Mouse (Mus musculus): ENCODE measurements around the gene Vash1. TPM values are rescaled to one million over a fixed set of nuclear protein-coding genes. Genes with fewer than 3 reads are reported as not detected.
A peak's percentile ranks its signal among the peaks of the same experiment; 100 is the strongest.

Vash1 gene
- 39.1 and 42.5 TPM in 2 replicates for polyA plus RNA-seq (2016; fragmentation: Nextera tagmentation; extraction: Ambion mirVana)

GRCm38 (mm10) chr12:86678591-86679545 is at the start of gene Vash1:
Gene Vash1 (plus strand): TSS chr12:86678700.
- peaks cover 15% of the 10 kb centered on the region for H3K36me3 ChIP-seq
- H3K4me3 ChIP-seq = peak within 1 kb of the TSS; percentile 94
- peak within 1 kb of the TSS; percentile 98 for H3K27ac ChIP-seq
- no peaks in the 10 kb centered on the region for H3K27me3 ChIP-seq (replicated peaks)
- H3K9me3 ChIP-seq = no peaks in the 10 kb centered on the region
- WGBS = under 1% methylated on average over 94 of the region's 94 CpGs
- peak within 1 kb of the TSS; percentile 98 for H3K9ac ChIP-seq
- peak within 1 kb of the TSS; percentile 88 for H3K4me2 ChIP-seq (replicated peaks)
- peaks cover 36% of the 10 kb centered on the region for H3K4me1 ChIP-seq
- peak; percentile 81 for ATAC-seq (ENCODE audit: low FRiP score, low read depth)

DNA sequence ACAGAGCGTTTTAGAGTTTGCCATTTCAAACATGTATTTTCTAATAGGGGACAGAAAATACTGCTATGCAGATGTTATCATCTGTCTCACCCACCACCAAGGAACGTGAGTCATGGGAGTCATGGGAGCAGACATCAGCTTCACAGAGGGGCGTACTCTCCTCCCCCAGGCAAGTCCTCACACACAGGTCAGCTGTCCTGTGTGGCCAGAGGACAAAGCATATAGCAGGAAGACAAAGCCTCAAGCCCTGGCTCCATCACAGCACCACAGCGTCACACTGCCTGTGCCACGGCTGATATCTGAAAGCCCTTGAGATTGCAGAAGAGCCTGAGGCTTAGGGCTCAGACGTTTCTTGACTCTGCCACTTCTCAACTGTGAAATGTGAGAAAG is 49.7 kb upstream of the Vash1 start:
- H3K4me1 ChIP-seq = no peaks in the 10 kb centered on the region
- H3K27me3 ChIP-seq (replicated peaks) = no peaks in the 10 kb centered on the region
- H3K9ac ChIP-seq = no peak overlapping the region
- no peaks in the 10 kb centered on the region for H3K36me3 ChIP-seq
- 75% methylated on average over 6 of the region's 6 CpGs for WGBS
- H3K4me3 ChIP-seq = no peak overlapping the region
- H3K4me2 ChIP-seq (replicated peaks) = no peak overlapping the region
- no peak overlapping the region for H3K27ac ChIP-seq
- no peak for ATAC-seq (ENCODE audit: low FRiP score, low read depth)
- H3K9me3 ChIP-seq = no peaks in the 10 kb centered on the region

GRCm38 (mm10) chr12:86641763-86642162 is 36.7 kb upstream of the Vash1 start:
- WGBS = 42% methylated on average over 8 of the region's 8 CpGs
- Histone ChIP-seq H3K36me3 (no peaks in the 10 kb centered on the region), H3K4me1 (peaks cover 23% of the 10 kb centered on the region), H3K4me3 (no peak overlapping the region), H3K27me3 (replicated peaks) (no peaks in the 10 kb centered on the region), H3K9me3 (no peaks in the 10 kb centered on the region), H3K4me2 (replicated peaks) (no peak overlapping the region), H3K9ac (no peak overlapping the region), H3K27ac (no peak overlapping the region)
- ATAC-seq (ENCODE audit: low FRiP score, low read depth) = no peak

- Histone ChIP-seq H3K27ac (peak overlapping the region; percentile 60; the same call in 1 of the 2 replicates), H3K9me3 (no peaks in the 10 kb centered on the region), H3K36me3 (no peaks in the 10 kb centered on the region), H3K4me2 (replicated peaks) (no peak overlapping the region; the same call in 1 of the 2 replicates), H3K9ac (no peak overlapping the region), H3K27me3 (replicated peaks) (no peaks in the 10 kb centered on the region), H3K4me3 (no peak overlapping the region), H3K4me1 (peaks cover 24% of the 10 kb centered on the region)
- peak; percentile 83 for ATAC-seq (ENCODE audit: low FRiP score, low read depth)
- 38% methylated on average over 17 of the region's 17 CpGs for WGBS
Measured at GRCm38 (mm10) chr12:86644512-86645273, 33.8 kb upstream of the Vash1 start.

- no peaks in the 10 kb centered on the region for H3K27me3 ChIP-seq (replicated peaks)
- no peaks in the 10 kb centered on the region for H3K36me3 ChIP-seq
- no peak for ATAC-seq (ENCODE audit: low FRiP score, low read depth)
- H3K27ac ChIP-seq = no peak overlapping the region
- H3K4me1 ChIP-seq = peaks cover 24% of the 10 kb centered on the region
- H3K9ac ChIP-seq = no peak overlapping the region
- no peak overlapping the region for H3K4me2 ChIP-seq (replicated peaks)
- 81% methylated on average over 5 of the region's 5 CpGs for WGBS
- H3K9me3 ChIP-seq = no peaks in the 10 kb centered on the region
- no peak overlapping the region for H3K4me3 ChIP-seq
Measured at GRCm38 (mm10) chr12:86645494-86645893, 33.0 kb upstream of the Vash1 start.

DNA sequence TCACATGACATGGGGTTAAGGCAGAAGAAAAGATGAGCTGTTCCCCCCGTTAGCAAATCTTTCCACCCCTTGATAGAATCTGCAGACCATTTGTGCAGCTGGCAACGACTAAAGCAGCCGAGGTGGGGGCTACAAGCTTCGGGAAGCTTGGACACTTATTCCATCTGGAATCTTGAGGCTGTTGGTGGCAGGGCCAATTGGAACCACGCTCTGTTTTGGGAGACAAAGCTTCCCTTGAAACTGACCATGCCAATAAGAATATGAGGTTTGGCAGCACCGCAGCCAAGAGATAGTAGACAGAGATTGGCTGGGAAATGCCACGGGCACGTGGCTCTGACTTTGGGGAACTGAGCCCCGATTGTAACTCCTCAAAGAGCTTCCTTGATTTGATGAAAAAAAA is 31.7 kb upstream of the Vash1 start:
- H3K27me3 ChIP-seq (replicated peaks) = no peaks in the 10 kb centered on the region
- no peaks in the 10 kb centered on the region for H3K9me3 ChIP-seq
- no peak for ATAC-seq (ENCODE audit: low FRiP score, low read depth)
- H3K4me1 ChIP-seq = peaks cover 24% of the 10 kb centered on the region
- no peak overlapping the region for H3K4me3 ChIP-seq
- 64% methylated on average over 9 of the region's 9 CpGs for WGBS
- H3K27ac ChIP-seq = no peak overlapping the region
- no peaks in the 10 kb centered on the region for H3K36me3 ChIP-seq
- H3K9ac ChIP-seq = no peak overlapping the region
- no peak overlapping the region for H3K4me2 ChIP-seq (replicated peaks)

DNA sequence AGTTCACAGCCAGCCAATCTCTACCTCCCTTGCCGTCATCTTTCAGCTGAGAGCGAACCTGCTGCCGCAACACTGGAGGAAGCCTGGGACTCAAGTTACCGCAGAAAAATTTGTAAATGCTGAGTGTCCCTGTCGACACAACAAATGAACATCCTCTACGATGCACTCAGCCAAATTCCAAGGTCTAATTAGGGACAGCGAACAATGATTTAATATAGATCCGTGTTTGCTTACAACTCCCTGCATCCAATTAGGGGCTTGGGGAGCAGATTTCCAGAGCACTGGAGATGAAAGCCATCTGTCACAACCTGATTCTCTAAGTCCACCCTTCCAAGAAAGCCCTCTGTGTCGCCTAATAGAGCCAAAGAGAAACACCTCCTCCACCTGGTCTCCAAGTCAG is 31.2 kb upstream of the Vash1 start:
- Histone ChIP-seq H3K9me3 (no peaks in the 10 kb centered on the region), H3K36me3 (no peaks in the 10 kb centered on the region), H3K4me1 (peaks cover 25% of the 10 kb centered on the region), H3K4me2 (replicated peaks) (no peak overlapping the region), H3K27ac (no peak overlapping the region), H3K4me3 (no peak overlapping the region), H3K9ac (no peak overlapping the region), H3K27me3 (replicated peaks) (no peaks in the 10 kb centered on the region)
- WGBS = 65% methylated on average over 9 of the region's 9 CpGs
- ATAC-seq (ENCODE audit: low FRiP score, low read depth) = no peak

DNA sequence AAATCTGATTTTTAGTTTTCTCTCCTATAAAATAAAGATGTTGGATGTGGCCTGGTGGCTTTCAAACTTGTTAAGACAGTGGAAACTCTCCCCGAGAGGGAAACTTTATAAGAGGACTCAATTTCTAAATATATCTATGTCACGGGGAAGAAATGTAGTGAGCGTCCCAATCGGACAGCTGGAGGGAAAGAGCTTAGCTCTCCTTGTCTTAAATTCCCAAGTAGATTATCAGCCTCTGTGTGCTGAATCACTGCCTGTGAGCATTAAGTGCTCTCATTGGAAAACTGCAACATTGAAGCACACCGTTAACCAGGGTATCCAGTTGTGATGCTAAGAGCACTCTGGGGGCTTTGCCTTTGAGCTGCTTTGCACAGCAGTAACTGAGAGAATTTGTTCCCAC is 30.8 kb upstream of the Vash1 start:
- H3K4me2 ChIP-seq (replicated peaks) = no peak overlapping the region
- H3K36me3 ChIP-seq = no peaks in the 10 kb centered on the region
- H3K9ac ChIP-seq = no peak overlapping the region
- no peaks in the 10 kb centered on the region for H3K27me3 ChIP-seq (replicated peaks)
- H3K9me3 ChIP-seq = no peaks in the 10 kb centered on the region
- no peak for ATAC-seq (ENCODE audit: low FRiP score, low read depth)
- no peak overlapping the region for H3K27ac ChIP-seq
- peaks cover 28% of the 10 kb centered on the region for H3K4me1 ChIP-seq
- no peak overlapping the region for H3K4me3 ChIP-seq
- WGBS = 81% methylated on average over 5 of the region's 5 CpGs

DNA sequence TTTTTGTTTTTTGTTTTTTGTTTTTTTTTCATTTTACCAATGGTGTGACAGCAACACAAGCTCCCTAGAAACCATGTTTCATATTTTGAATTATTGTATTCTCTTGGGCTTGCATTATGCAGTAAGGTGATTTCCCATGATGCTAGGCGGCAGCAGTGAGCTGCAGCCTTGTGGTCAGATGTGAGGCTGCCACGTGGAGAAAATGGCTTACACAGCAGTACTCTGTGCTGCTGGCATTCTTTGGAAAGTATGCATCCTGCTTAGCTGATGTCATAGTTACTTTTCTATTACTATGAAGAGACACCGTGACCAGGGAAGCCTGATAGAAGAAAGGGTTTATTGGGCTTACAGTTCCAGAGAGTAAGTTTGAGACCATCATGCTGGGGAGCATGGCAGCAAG is 30.0 kb upstream of the Vash1 start:
- 76% methylated on average over 3 of the region's 3 CpGs for WGBS
- ATAC-seq (ENCODE audit: low FRiP score, low read depth) = no peak
- H3K9ac ChIP-seq = no peak overlapping the region
- H3K4me1 ChIP-seq = peaks cover 28% of the 10 kb centered on the region
- no peak overlapping the region for H3K4me2 ChIP-seq (replicated peaks)
- no peak overlapping the region for H3K4me3 ChIP-seq
- no peaks in the 10 kb centered on the region for H3K36me3 ChIP-seq
- no peak overlapping the region for H3K27ac ChIP-seq
- no peaks in the 10 kb centered on the region for H3K9me3 ChIP-seq
- no peaks in the 10 kb centered on the region for H3K27me3 ChIP-seq (replicated peaks)

DNA sequence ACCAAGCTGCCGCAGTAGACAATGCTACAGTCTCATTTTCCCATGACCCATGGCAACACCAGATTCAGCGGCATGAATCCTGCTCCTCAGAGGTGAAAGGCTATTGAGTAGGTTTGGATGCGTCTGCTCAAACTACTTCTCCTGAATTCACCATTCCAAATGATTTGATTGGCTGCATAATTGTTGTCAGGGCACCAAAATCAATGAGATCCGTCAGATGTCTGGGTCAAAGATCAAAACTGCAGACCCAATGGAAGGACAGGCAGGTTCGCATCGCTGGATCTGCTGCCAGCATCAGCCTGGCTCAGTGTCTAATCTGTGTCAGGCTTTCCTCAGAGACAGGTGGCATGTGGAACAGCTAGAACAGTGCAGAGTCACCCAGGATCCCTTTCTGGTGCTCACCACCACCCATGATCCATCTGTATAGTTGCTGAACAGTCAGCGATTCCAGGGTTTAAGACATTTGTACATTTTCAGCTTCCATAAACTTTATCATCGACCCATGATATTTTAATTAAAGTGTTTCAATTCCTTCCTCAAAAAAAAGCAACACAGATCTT is 27.1 kb upstream of the Vash1 start:
- no peak overlapping the region for H3K9ac ChIP-seq
- no peak overlapping the region for H3K4me2 ChIP-seq (replicated peaks)
- H3K27me3 ChIP-seq (replicated peaks) = no peaks in the 10 kb centered on the region
- H3K36me3 ChIP-seq = no peaks in the 10 kb centered on the region
- peaks cover 9% of the 10 kb centered on the region; the same call in 1 of the 2 replicates for H3K4me1 ChIP-seq
- H3K27ac ChIP-seq = no peak overlapping the region
- no peak overlapping the region for H3K4me3 ChIP-seq
- H3K9me3 ChIP-seq = no peaks in the 10 kb centered on the region
- 90% methylated on average over 8 of the region's 8 CpGs for WGBS
- ATAC-seq (ENCODE audit: low FRiP score, low read depth) = no peak

DNA sequence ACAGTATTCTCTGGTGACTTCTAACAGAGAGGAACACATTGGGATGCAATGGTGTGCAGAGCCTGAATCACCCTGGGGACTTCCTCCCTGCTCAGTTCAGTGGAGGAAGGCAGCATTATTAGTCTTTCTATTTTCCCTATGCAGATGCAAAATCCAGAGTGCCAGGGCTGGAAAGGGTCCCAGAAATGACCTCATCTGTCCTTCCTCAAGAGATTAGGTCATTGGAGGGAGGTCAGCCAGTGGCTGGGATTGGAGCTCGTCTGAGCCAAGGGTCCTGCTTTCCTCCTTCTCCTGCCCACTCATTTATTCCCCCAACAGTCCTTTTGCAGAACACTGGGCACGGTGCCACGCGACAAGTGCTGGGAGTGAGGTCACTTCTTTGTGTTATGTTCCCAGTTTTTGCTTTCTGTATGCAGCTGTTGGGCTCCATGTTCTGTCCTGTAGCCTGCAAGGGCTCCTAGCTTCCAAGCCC is 25.9 kb upstream of the Vash1 start:
- WGBS = 71% methylated on average over 4 of the region's 4 CpGs
- H3K27me3 ChIP-seq (replicated peaks) = no peaks in the 10 kb centered on the region
- no peak overlapping the region for H3K4me3 ChIP-seq
- no peaks in the 10 kb centered on the region for H3K36me3 ChIP-seq
- H3K27ac ChIP-seq = no peak overlapping the region
- no peak for ATAC-seq (ENCODE audit: low FRiP score, low read depth)
- no peak overlapping the region for H3K9ac ChIP-seq
- no peaks in the 10 kb centered on the region for H3K9me3 ChIP-seq
- H3K4me2 ChIP-seq (replicated peaks) = no peak overlapping the region
- H3K4me1 ChIP-seq = peaks cover 4% of the 10 kb centered on the region; the same call in 1 of the 2 replicates

GRCm38 (mm10) chr12:86659447-86659968 is 19.0 kb upstream of the Vash1 start:
- ATAC-seq (ENCODE audit: low FRiP score, low read depth) = peak; percentile 75
- Histone ChIP-seq H3K4me2 (replicated peaks) (peak overlapping the region; percentile 7; the same call in 1 of the 2 replicates), H3K36me3 (no peaks in the 10 kb centered on the region)

More at GRCm38 (mm10) chr12:86659447-86659968, 19.0 kb upstream of the Vash1 start:
- H3K4me3 ChIP-seq = no peak overlapping the region
- 7% methylated on average over 6 of the region's 6 CpGs for WGBS
- no peak overlapping the region for H3K9ac ChIP-seq
- H3K9me3 ChIP-seq = no peaks in the 10 kb centered on the region
- peak overlapping the region; percentile 43; the same call in 1 of the 2 replicates for H3K27ac ChIP-seq
- H3K27me3 ChIP-seq (replicated peaks) = no peaks in the 10 kb centered on the region
- peaks cover 17% of the 10 kb centered on the region for H3K4me1 ChIP-seq

Data from neural tube, embryonic 12.5 days (tissue).